Mouse (Mus musculus) hindlimb bud, embryonic 11.5 days (tissue): ENCODE measurements around the gene Hyal2.
"Not testable (repeated sequence)": the region's sequence is repeated elsewhere in the genome, so short reads cannot be mapped to it uniquely, and the experiment has no call there.

Experiments used
- DNase-seq: peaks from one replicate; pipeline ENCODE4 v3.0.0-alpha.2; 2012; ENCODE audit warnings: low read depth, low spot score; ENCODE audit errors: extremely low spot score

The Hyal2 gene

DNA sequence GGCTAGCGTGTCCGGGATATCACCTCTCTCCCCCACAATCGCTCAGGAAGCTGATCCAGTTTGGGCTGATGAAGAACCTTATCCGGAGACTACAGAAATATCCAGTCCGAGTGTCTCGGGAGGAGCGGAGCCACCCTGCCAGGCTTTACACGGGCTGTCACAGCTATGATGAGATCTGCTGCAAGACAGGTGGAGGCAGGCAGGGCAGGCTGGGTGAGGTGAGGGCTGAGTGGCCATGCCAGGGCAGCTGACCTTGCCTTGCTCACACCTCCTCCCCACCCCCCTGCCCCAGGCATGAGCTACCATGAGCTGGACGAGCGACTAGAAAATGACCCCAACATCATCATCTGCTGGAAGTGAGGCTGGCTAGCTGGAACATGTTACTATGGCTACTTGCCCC is 22.5 kb upstream of the Hyal2 start:
- no peak for DNase-seq

DNA sequence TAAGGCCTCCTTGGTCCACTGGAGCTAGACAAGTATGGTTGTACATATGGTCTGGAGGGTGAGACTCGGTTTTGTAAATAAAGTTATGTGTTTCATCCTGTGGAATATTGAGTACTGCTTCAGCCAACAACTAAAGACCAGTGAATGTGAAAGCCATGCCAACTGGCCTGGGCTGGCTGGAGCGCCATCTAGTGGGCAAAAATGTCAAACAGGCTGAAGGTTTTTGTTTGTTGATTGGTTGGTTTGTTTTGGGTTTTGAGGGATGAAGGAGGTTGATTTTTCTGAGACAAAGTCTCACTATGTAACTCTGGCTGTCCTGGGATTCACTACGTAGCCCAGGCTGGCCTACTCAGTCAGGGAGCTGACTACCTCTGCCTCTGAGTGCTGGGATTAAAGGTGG is 22.1 kb upstream of the Hyal2 start:
- no peak for DNase-seq

DNA sequence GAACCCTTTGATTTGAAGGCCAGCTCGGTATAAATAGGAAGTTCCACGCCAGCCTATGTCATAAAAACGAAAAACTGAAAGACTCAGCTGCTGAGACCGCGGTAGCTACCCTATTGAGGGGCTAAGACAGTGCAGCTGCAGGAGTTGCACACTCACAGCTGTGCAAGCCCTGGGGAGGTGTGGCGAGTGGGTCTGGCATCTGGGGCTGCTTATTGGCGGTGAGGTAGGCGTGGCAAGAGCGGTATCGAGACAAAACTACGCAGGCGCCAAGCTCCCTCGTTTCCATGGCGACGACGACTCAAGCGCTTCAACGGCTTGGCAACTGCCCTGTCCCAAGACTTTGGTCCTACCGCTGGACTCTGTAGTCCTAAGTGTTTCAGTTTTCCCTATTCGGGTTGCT is 20.7 kb upstream of the Hyal2 start, which contains the start of gene Zmynd10:
Gene Zmynd10, plus strand, starts transcription at position 273 of the 400 bp plus-strand sequence.
- no peak for DNase-seq

DNA sequence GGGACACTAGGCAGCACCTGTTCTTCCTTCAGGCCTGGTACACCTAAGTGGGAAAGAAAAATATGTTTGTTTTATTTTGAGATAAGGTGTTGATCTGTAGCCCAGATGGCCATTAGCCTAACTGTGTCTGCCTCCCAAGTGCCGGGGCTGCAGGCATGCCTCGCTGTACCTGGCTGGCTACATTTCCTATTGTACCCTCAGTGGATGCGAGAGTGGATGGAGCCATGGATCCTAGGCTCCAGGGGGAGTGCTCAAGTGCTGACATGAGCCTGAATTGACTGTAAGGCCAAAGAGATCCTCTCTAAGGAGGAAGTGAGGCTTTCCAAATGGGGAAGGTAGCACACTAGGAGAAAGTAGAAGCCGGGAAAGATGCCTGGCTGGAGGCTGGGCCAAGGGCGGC is 19.8 kb upstream of the Hyal2 start:
- no peak for DNase-seq

DNA sequence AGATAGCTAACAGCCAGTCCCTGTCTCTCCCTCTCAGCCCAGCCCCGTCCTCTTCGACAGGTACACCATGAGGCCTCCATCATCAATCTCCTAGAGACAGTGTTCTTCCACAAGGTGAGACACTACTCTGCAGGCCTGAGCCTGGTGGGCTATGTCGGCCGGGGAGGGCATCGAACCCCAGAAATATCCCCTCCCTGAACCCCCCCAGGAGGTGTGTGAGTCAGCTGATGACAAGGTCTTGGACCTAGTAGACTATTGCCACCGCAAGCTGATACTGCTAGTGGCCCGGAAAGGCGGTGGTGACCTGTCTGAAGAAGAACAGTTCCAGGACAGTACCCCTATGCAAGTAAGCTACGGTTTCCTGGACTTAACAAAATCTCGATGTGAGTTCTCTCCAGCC is 18.9 kb upstream of the Hyal2 start:
- no peak for DNase-seq

DNA sequence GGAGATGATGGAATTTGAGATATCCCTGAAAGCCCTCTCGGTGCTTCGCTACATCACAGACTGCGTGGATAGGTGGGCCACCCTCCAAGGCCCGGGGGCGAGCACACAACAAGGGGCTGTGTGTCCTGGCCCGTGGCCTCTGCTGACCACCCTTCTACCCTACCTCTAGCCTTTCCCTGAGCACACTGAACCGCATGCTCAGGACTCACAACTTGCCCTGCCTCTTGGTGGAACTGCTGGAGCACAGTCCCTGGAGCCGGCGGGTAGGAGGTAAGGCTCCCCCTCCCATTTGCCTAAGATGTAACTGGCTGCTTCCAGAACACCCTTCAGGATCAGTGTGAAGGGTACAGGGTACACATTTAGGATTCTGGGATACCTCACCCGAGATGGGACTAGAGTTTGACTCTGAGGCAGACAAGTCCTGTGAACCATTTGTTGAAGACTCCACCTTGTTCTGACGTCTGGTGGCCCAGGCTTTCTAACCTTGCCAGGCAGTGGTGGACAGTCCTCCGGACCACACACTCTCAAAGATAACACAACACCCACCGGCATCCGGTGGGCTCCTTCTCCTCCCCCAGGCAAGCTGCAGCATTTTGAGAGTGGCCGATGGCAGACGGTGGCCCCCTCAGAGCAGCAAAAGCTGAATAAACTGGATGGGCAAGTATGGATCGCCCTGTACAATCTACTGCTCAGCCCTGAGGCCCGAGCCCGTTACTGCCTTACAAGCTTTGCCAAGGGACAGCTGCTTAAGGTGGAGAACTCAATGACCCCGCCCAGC is 18.3 kb upstream of the Hyal2 start:
- DNase-seq = no peak

DNA sequence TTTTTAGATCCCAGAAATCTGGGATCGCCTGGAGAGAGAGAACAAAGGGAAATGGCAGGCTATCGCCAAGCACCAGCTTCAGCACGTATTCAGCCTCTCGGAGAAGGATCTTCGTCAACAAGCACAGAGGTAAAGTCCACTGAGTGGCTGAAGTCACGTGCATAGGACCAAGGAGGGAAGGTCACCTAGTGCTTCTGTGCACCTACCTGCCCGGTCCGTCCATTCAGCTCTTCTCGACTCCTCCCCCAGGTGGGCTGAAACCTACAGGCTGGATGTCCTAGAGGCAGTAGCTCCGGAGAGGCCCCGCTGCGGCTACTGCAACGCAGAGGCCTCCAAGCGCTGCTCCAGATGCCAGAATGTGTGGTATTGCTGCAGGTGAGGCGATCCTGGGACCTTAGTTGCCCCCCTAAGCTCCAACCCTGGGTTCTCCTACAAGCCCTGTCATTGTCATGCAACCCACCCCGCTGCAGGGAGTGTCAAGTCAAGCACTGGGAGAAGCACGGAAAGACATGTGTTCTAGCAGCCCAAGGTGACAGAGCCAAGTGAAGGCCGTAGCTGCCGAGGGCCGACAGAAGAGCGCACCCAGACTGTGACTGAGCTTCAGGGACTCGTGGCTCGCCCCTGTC is 17.1 kb upstream of the Hyal2 start:
- DNase-seq = no peak

DNA sequence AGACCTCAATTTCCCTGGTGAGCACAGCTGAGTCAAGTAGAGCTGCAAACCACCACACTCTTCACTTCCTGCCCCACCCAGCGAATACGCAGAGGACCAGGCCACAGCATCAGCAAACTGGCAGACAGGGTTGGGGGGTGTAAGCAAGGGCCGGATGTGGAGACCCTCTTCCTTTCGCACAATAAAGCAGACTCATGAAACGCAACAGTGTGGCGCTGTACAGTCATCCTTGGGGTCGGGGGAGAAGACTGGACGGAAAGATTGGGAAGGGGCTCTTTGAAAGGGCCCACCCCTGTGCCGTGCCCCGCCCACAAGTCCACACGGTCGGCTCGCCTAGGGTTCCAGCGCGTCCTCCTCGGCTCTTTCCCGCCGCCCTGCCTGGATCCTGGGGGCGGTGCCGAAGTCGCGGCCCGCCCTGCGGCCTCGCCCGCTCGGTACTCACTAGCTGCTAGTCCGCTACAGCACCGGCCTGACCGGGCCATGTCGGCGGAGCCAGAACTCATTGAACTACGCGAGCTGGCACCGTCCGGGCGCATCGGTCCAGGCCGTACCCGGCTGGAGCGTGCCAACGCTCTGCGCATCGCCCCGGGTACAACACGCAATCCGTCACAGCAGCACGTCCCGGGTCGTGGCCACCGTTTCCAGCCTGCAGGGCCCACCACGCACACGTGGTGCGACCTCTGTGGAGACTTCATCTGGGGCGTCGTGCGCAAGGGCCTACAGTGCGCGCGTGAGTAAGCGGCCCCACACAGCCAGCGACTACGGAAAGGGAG is 16.4 kb upstream of the Hyal2 start, which contains the start of gene Rassf1:
Gene Rassf1, plus strand, starts transcription at position 439 of the 773 bp plus-strand sequence.
- no peak for DNase-seq

DNA sequence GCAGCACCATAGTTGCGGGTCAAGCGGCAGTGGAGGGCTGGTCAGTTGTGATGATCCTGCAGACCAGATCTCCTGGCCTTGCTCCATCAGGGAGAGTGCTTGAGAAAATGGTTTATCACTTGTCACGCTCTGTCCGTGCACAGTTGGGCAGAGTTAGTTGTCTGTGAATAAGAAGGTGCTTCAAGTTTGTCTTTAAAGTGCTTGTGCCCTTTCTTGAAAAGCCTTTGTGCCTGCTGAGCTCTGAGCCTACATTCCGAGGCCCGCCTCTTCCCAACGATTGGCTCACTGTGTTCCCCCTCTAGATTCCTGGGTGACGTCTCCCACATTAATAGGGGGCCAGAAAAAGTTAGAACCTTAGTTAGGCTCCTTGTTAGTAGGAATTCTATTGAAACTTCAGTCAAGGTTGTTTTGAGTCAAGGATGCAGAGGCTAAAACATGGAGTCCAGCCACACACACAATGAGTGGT is 15.8 kb upstream of the Hyal2 start:
- DNase-seq = no peak

DNA sequence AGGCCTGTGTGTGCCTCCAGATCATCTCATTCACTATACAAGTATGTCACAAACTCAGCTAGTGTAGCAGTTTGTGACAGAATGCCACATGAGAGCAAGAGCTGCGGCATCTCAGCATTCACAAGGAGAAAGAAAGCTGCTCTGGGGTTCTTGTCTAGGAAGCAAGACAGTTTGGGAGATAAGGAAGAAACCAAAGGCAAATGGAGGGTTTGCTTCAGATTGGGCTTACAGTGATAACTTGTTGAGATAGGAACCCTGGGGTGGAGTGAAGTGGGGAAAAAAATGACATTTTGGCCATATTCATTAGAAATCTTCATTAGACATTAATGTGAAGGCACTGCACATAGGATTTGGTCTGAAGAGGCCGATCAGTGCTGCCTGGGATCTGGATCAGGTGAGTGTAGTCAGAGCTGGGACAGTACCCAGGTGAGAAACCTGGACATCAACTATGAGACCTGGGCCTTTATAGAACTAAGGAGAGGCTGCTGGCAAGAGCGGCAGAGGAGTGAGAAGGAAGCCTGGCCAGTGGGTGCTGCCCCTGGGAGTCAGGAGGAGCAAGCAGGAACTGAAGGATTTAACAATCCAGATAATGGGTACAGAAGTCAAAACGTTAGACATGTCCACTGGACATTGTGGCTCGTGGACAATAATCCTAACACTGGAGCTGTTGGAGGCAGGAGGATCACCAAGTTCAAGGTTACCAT is 14.9 kb upstream of the Hyal2 start:
- no peak for DNase-seq

DNA sequence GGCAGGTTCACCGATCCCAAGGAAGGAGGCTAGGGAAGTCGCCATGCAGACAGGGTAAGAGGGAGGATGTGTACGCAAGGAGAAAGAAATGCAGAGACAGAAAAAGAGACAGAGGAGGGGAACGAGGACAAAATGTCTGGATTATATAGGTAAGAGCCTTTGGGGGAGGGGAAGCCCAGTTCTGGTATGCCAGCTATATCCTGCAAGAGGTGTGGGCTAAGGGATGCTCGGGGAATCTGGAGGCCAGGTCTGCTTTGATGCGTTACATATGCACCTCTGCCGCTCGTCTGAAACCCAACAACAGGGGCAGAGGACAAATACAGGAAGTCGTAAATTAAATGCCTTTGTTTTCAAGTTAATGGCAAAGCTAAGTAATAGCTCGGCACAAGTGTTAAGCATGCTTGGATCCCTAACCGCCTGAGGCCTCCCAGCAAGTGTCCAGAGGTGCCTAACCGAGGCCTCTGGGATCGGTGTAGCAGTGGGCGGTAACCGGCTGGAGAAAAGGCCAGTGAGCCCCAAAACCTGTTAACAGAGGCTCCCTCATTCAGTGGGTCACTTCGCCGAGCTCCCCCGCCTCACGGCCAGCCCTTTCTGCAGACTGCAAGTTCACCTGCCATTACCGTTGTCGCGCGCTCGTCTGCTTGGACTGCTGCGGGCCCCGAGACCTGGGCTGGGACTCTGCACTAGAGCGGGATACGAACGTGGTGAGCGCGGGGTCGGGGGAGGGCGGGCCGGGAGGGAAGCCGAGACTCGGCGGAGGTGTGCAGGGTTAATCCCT is 14.0 kb upstream of the Hyal2 start:
- DNase-seq = no peak

DNA sequence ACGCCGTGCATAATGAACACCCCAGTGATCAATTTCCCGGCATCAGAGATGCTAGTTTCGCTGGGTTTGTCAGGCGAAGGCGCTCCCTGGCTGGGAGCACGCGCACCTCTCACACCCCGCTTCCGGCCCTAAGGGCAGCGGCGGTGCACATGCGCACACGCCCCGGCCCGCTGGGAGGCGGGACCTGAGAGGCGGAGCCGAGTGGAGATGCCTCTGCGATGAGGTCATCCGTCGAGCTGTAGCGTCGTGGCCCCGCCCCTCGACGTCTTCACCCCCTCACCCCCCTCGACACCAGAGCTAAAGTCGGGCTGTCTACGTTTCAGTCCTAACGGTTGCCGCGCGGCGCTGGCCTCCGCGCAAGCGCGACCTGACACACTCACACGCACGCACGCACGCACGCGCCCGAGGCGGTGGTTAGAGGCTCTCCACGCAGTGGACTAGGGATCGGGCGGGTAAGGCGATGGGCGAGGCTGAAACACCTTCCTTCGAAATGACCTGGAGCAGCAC is 13.4 kb upstream of the Hyal2 start:
- DNase-seq = no peak

DNA sequence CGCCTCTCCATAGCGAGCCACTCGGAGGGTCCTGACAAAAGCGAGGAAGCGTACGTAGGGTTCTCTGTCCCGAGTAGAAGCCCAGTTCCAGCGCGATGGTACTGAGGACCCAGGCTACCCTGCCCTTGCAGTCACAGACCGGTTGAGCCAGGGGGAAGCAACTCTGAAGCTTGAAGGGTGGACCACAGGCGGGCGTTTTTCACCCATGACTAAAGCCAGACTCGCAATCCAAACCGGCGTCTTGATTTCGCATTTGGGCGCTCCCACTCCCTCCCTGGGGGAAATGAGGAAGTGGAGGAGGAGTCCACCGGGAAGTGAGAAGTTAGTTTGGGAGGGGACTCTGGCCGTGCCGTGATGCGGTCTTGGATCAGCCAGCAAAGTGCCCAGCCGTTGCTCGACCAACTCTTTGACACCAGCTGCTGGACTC is 12.7 kb upstream of the Hyal2 start:
- no peak for DNase-seq

DNA sequence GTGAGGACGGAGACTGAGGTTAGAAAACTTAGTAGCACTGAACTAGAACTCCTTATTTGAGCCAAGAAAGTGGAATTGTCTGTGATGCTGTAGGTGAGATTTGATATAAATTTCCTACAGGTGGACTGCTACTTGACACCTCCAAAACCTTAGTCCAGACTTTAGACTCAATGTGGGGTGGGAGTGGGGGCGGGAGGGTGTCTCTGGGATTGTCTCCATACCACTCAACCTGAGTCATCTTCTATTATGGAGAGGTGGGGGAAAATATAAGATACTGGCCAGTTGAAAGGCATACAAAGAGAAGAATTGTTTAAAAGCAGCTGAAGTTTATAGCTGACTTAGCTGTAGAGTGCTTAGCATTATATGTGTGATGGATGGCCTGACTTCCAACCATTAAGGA is 12.0 kb upstream of the Hyal2 start:
- DNase-seq = no peak

DNA sequence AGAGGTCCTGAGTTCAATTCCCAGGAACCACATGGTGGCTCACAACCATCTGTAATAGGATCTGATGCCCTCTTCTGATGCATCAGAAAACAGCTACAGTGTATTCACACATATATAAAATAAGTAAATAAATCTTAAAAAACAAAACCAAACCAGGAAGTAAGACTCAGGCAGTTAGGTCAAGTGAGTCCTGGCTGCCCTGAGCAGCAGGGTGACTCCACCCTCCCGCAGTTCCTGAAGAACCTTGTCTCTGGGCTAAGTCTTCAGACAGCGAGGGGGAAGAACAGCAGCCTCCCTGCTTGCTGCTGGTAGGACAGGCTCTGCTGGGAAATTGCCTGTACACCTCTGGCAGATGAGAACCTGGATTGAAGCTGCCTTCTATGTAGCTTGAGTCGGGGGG is 11.4 kb upstream of the Hyal2 start:
- no peak for DNase-seq

DNA sequence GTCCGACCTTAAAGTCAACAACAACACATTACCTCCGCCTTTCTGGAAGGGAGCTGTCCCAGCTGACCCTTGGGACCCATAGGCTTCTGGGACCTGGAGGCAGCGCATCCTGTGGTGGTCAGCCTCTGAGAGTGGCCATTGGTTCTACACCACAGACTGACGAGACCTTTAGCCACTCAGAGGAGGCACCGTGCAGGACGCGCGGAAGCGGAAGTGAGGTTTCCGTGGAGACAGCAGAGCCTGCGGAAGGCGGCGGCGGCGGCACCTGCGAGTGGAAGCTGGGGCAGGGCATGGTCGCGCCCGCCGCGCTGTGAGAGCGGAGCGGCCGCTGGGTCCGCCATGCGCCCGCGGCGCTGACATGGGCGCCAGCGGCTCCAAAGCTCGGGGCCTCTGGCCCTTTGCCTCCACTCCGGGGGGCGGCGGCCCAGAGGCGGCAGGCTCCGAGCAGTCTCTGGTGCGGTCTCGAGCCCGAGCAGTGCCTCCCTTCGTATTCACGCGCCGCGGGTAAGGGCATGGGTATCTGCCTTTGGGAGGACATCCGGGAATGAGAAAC is 4.6 kb upstream of the Hyal2 start, which contains the start of gene Tusc2:
Gene Tusc2, plus strand, starts transcription at position 227 of the 553 bp plus-strand sequence.
- DNase-seq = no peak

DNA sequence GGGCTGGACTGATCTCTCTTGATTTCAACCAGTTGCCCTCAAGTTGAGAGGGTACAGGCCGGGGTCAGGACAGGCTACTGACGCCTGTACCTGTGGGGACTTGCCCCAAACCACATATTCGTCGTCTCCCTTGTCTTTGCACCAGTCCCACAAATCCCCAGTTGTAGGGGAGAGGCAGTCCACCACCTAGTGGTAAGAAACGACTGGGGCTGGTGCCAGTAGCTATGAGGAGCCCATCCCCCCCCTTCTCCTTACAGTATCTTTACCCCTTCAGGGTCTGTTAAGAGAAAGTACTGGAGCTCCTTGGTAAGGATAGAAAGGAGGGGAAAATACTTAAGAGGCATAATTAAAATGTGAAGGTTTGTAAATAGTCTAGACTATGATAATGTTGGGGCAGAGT is 2.2 kb upstream of the Hyal2 start:
- DNase-seq = not testable (repeated sequence)

DNA sequence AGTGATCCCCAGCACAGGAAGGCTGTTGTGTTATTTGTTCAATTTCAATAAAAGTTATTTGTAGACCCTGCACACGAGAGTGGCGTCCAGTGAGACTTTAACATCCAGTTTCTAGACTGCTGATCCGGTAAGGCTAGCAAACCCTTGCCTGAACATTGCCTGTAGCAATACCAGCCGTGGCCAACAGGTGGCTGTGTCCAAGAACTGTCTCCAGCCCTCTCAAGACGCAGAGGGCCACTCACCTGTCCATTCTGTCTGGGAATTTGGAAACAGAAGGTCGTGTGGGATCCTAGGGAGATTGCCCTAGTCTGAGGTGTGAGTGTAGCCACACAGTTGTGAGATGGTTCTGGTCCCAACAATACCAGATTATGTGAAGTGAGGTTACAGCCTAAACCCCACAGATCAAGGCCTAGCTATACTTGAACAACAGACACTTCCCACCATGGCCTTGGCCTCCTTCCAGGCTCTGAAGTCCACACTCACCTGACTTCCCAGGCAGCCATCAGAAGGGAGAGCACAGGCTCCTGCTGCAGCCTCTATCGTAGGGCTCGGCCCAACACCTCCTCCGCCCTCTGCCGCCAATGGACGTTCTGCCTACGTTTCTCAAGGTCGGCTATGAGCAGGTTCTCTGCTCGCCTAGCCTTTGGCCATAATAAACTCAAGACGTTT is 1.6 kb upstream of the Hyal2 start:
- DNase-seq = no peak

DNA sequence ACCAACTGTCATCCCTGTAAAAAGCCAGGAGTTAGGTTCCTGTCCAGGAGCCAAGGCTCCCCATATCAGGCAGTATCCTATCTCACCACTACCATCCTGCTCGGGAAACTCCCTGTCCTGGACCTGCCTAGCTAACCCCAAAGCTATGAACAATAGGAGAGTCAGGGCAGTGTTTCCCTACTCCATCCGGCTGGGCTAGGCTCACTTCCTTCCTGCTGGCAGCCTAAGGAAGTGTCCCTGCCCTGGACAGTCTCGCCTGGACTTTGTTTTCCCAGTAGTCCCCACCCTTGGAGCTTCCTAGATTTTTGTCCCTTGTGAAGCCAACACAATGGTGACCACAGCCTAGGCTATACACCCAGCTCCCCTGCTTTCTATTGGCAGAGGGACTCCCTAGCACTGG is 890 bp upstream of the Hyal2 start:
- no peak for DNase-seq
